ENCODE assay signal across 17 mouse cellular contexts in the genomic region with DNA sequence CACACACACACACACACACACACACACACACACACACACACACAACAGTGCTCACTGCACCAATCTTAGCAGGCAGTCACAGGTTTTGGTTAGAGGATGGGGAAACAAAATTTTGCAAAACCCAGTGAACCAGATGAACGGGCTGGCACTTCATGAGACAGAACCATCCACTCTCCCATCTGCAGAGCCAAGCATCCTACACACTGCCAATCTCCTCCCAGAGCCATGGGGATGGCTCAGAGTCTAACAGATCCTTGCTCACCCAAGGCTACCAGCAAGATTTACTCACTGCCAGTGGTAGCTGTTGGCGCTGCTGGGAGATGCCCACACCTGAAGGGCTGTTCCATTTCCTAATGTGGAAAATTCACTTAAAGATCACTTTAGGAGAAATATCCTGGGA.
A peak's percentile ranks its signal among the peaks of the same experiment; 100 is the strongest.
DNase-seq lines count a peak whose midpoint lies in the region; ATAC-seq lines count a peak whose summit lies in the region.
"Had no signal": no experiment of that assay in that cellular context is flagged by ENCODE, and none has a peak within 500 bp of the region (broad histone marks: within the 10 kb centered on the region; RNA-seq: fewer than 3 reads in every experiment).

No protein-coding gene starts in this region.

- peak; percentile 26 for DNase-seq in cerebellum, adult 11 months
- DNase-seq in cerebellum, adult 8-10 months: no peak
- peak; percentile 50 to 52 for DNase-seq in right cerebral cortex, adult 2 months (ENCODE audit: low spot score in 2 of 2)
- no peak for DNase-seq in right cerebral cortex, postnatal 4 days
- DNase-seq in layer of hippocampus, adult 9-10 months (ENCODE audit: low spot score): peak; percentile 52
- no peak for DNase-seq in midbrain, embryonic 10.5 days (ENCODE audit: low spot score)
- no peak for DNase-seq in gastrocnemius, postnatal 4 days (ENCODE audit: low spot score in 2 of 2)
- DNase-seq: gastrocnemius, postnatal 10 days; lung, postnatal 14 days had no signal

- no peaks in the 10 kb centered on the region for H3K27me3 ChIP-seq in midbrain, embryonic 10.5 days (ENCODE audit: low read depth, poor library complexity, severe bottlenecking)
- H3K27me3 ChIP-seq: limb, embryonic 12.5 days; liver, embryonic 15.5 days; midbrain, embryonic 13.5 days had no signal

- H3K4me1 ChIP-seq in midbrain, embryonic 10.5 days: no peaks in the 10 kb centered on the region
- H3K4me1 ChIP-seq: liver, embryonic 15.5 days; midbrain, embryonic 13.5 days had no signal

- no peak for ATAC-seq in activated CD4-positive, CD25-positive, alpha-beta regulatory T cell, adult 4 months
- ATAC-seq: hindbrain, embryonic 16.5 days; midbrain, embryonic 13.5 days had no signal

- H3K9me3 ChIP-seq in midbrain, embryonic 10.5 days (replicated peaks): no peaks in the 10 kb centered on the region
- H3K9me3 ChIP-seq: heart, embryonic 10.5 days; limb, embryonic 12.5 days; liver, embryonic 15.5 days; midbrain, embryonic 13.5 days had no signal

- H3K36me3 ChIP-seq in midbrain, embryonic 10.5 days: no peaks in the 10 kb centered on the region
- H3K36me3 ChIP-seq: heart, embryonic 10.5 days; limb, embryonic 12.5 days; liver, embryonic 15.5 days; midbrain, embryonic 13.5 days had no signal

- H3K4me3 ChIP-seq in midbrain, embryonic 10.5 days: no peak overlapping the region
- H3K4me3 ChIP-seq: erythroblast, embryonic 14.5 days; heart, embryonic 10.5 days; limb, embryonic 12.5 days; liver, embryonic 15.5 days; midbrain, embryonic 13.5 days had no signal

- H3K27ac ChIP-seq in midbrain, embryonic 10.5 days (replicated peaks): no peak overlapping the region
- H3K27ac ChIP-seq: heart, embryonic 10.5 days; limb, embryonic 12.5 days; liver, embryonic 15.5 days; midbrain, embryonic 13.5 days; stomach, postnatal 0 days had no signal

- 90% methylated on average over 2 of the region's 2 CpGs for WGBS in midbrain, embryonic 10.5 days

Comparison
In these comparisons a context has a peak if more than half of its experiments do, and no peak if none do; other contexts are left out.
1. DNase-seq: peak in cerebellum, adult 11 months (single experiment), right cerebral cortex, adult 2 months (2 of 2) and layer of hippocampus, adult 9-10 months (single experiment); none in cerebellum, adult 8-10 months (single experiment), right cerebral cortex, postnatal 4 days (single experiment), midbrain, embryonic 10.5 days (single experiment) and gastrocnemius, postnatal 4 days (0 of 2).